Mouse (Mus musculus): ENCODE measurements at regions not wholly inside any gene's neighbourhood (a gene's known extent, or its start where the extent isn't known, plus 50 kb on each side); places are given as distances from the start of the nearest gene placed in this dataset.

GRCm38 (mm10) chr12:45158986-45159385 lies 84.5 kb upstream of the Stxbp6 start:
- CTCF ChIA-PET: interaction anchor here (1.1 to 1.8 kb wide), 3 partner anchors 13 to 310 kb away, joined by 3 to 10 read pairs (median 6); no protein-coding TSS in a partner anchor
- TF ChIP-seq CTCF (IDR thresholded peaks at IDR 0.05): peak; percentile 27

GRCm38 (mm10) chr12:45137438-45138018 lies 63.0 kb upstream of the Stxbp6 start:
- ChIA-PET CTCF (no interaction called here), POLR2A (no interaction called here)
- in situ Hi-C loops (cut with MboI; ENCODE audit: low pct_unique_long_range_greater_than_20kb): no loop called here
- no peaks in the 10 kb centered on the region for H3K27me3 ChIP-seq
- no peak for DNase-seq (ENCODE audit: low read depth, low spot score)
- no peak for ATAC-seq
- TF ChIP-seq CTCF (IDR thresholded peaks at IDR 0.05): no peak

More at GRCm38 (mm10) chr12:45158986-45159385, 84.5 kb upstream of the Stxbp6 start:
- POLR2A ChIA-PET: no interaction called here
- ATAC-seq: no peak
- H3K27me3 ChIP-seq: no peaks in the 10 kb centered on the region
- DNase-seq (ENCODE audit: low read depth, low spot score): no peak
- in situ Hi-C loops (cut with MboI; ENCODE audit: low pct_unique_long_range_greater_than_20kb): no loop called here

- H3K27me3 ChIP-seq: no peaks in the 10 kb centered on the region
- no peak for TF ChIP-seq CTCF (IDR thresholded peaks at IDR 0.05)
- DNase-seq (ENCODE audit: low read depth, low spot score) (no peak), ATAC-seq (no peak)
- ChIA-PET CTCF (no interaction called here), POLR2A (interaction anchor here (0.6 kb wide), 1 partner anchor 49 kb away, joined by 4 read pairs; no protein-coding TSS in a partner anchor)
- in situ Hi-C loops (cut with MboI; ENCODE audit: low pct_unique_long_range_greater_than_20kb): no loop called here
Observed at GRCm38 (mm10) chr12:45133415-45133814, 58.9 kb upstream of the Stxbp6 start.

GRCm38 (mm10) chr12:45131139-45131538 lies 56.6 kb upstream of the Stxbp6 start:
- DNase-seq (ENCODE audit: low read depth, low spot score) (peak; percentile 44), ATAC-seq (peak; percentile 99)
- H3K27me3 ChIP-seq: no peaks in the 10 kb centered on the region
- in situ Hi-C loops (cut with MboI; ENCODE audit: low pct_unique_long_range_greater_than_20kb): no loop called here
- TF ChIP-seq CTCF (IDR thresholded peaks at IDR 0.05): peak; percentile 42
- CTCF ChIA-PET: interaction anchor here (0.9 to 1.2 kb wide), 3 partner anchors 25 to 94 kb away, joined by 3 read pairs; no protein-coding TSS in a partner anchor
- POLR2A ChIA-PET: no interaction called here

- ChIA-PET CTCF (no interaction called here), POLR2A (no interaction called here)
- TF ChIP-seq CTCF (IDR thresholded peaks at IDR 0.05): no peak
- no peak for ATAC-seq
- DNase-seq (ENCODE audit: low read depth, low spot score): no peak
- in situ Hi-C loops (cut with MboI; ENCODE audit: low pct_unique_long_range_greater_than_20kb): no loop called here
- H3K27me3 ChIP-seq: no peaks in the 10 kb centered on the region
Observed at GRCm38 (mm10) chr12:45125866-45126265, 51.4 kb upstream of the Stxbp6 start.

Data from Patski (cell line).